Mouse (Mus musculus) thymus, postnatal 14 days (tissue): ENCODE data around the gene Htra1.

Experiments used
- DNase-seq: peaks from one replicate; pipeline ENCODE4 v3.0.0; 2021

Htra1 gene

GRCm38 (mm10) chr7:130935793-130936471, at the start of gene Htra1:
Gene Htra1, plus strand, starts transcription at chr7:130936111.
- peak; percentile 35 for DNase-seq

- DNase-seq: peak; percentile 21
Measured at GRCm38 (mm10) chr7:130886246-130886645, 49.7 kb upstream of the Htra1 start.

- no peak for DNase-seq
Measured at GRCm38 (mm10) chr7:130887946-130888345, 48.0 kb upstream of the Htra1 start.

- no peak for DNase-seq
Measured at GRCm38 (mm10) chr7:130890871-130891270, 45.0 kb upstream of the Htra1 start.

- peak; percentile 45 for DNase-seq
Measured at GRCm38 (mm10) chr7:130892973-130893372, 42.9 kb upstream of the Htra1 start.

GRCm38 (mm10) chr7:130894931-130895617, 40.8 kb upstream of the Htra1 start:
- DNase-seq: no peak

GRCm38 (mm10) chr7:130895618-130895945, 40.3 kb upstream of the Htra1 start:
- DNase-seq: no peak

- no peak for DNase-seq
Measured at GRCm38 (mm10) chr7:130896064-130896463, 39.8 kb upstream of the Htra1 start.

- no peak for DNase-seq
Measured at GRCm38 (mm10) chr7:130897201-130897600, 38.7 kb upstream of the Htra1 start.

GRCm38 (mm10) chr7:130898373-130898772, 37.5 kb upstream of the Htra1 start:
- DNase-seq: no peak

- no peak for DNase-seq
Measured at GRCm38 (mm10) chr7:130900233-130900848, 35.6 kb upstream of the Htra1 start.

- no peak for DNase-seq
Measured at GRCm38 (mm10) chr7:130902929-130903328, 33.0 kb upstream of the Htra1 start.

GRCm38 (mm10) chr7:130903505-130904074, 32.3 kb upstream of the Htra1 start:
- peak; percentile 63 for DNase-seq

- no peak for DNase-seq
Measured at GRCm38 (mm10) chr7:130904571-130905365, 31.1 kb upstream of the Htra1 start.

- no peak for DNase-seq
Measured at GRCm38 (mm10) chr7:130910841-130911240, 25.1 kb upstream of the Htra1 start.

GRCm38 (mm10) chr7:130914693-130915363, 21.1 kb upstream of the Htra1 start:
- peak; percentile 44 for DNase-seq

- no peak for DNase-seq
Measured at GRCm38 (mm10) chr7:130918260-130918659, 17.7 kb upstream of the Htra1 start.

- no peak for DNase-seq
Measured at GRCm38 (mm10) chr7:130922981-130923731, 12.8 kb upstream of the Htra1 start.

GRCm38 (mm10) chr7:130930401-130930800, 5.5 kb upstream of the Htra1 start:
- peak; percentile 13 for DNase-seq

- DNase-seq: no peak
Measured at GRCm38 (mm10) chr7:130932921-130933320, 3.0 kb upstream of the Htra1 start.

GRCm38 (mm10) chr7:130934654-130935053, 1.3 kb upstream of the Htra1 start:
- DNase-seq: no peak

GRCm38 (mm10) chr7:130935421-130935792, 504 bp upstream of the Htra1 start:
- DNase-seq: no peak
